Mouse (Mus musculus) forebrain, embryonic 10.5 days (tissue): Measurements from ENCODE around the gene Hist2h2aa2. TPM values are rescaled to one million over a fixed set of nuclear protein-coding genes. Genes with fewer than 3 reads are reported as not detected.

Experiments
- DNase-seq: peaks from one replicate; pipeline ENCODE4 v3.0.0-alpha.2; 2017; ENCODE audit warnings: low spot score; ENCODE audit errors: extremely low spot score
- H3K27ac ChIP-seq: fragments of 300-500 bp; sonication (generic); 2 replicates; pipeline ENCODE4 v1.5.1; 2016; ENCODE audit warnings: mild to moderate bottlenecking
- H3K27me3 ChIP-seq: fragments of 300-500 bp; sonication (generic); 2 replicates; pipeline ENCODE4 v1.6.1; 2016; ENCODE audit warnings: mild to moderate bottlenecking; ENCODE audit not compliant: poor library complexity, severe bottlenecking
- H3K36me3 ChIP-seq: fragments of 300-500 bp; sonication (generic); replicated peaks from 2 replicates; pipeline ENCODE4 v1.6.1; 2016; ENCODE audit warnings: mild to moderate bottlenecking, moderate library complexity
- H3K4me1 ChIP-seq: fragments of 300-500 bp; sonication (generic); 2 replicates; pipeline ENCODE4 v1.6.1; 2016
- H3K4me3 ChIP-seq: fragments of 300-500 bp; sonication (generic); 2 replicates; pipeline ENCODE4 v1.5.1; 2016; ENCODE audit warnings: mild to moderate bottlenecking, moderate library complexity
- H3K9me3 ChIP-seq: fragments of 300-500 bp; sonication (generic); 2 replicates; pipeline ENCODE4 v1.6.1; 2016; ENCODE audit warnings: mild to moderate bottlenecking, moderate library complexity
- WGBS: fragments of 180-500 bp; shearing (Covaris S2); methylation state at CpG from one replicate; pipeline ENCODE4 v1.1.7; 2016; 5-methylcytosine and 5-hydroxymethylcytosine counted together
- polyA plus RNA-seq: library from polyadenylated mRNA; unstranded; fragments of >200 nt; fragmentation: Nextera tagmentation; extraction: Ambion mirVana; gene quantifications from 2 replicates; pipeline ENCODE4 v1.2.1, GENCODE M21; 2016

Hist2h2aa2 gene
- polyA plus RNA-seq, 1 experiment from 2014 or later = 34.4 TPM

GRCm38 (mm10) chr3:96268051-96268775, 28.1 kb upstream of the Hist2h2aa2 start, which contains the start of gene Hist2h3b:
TSS of gene Hist2h3b (plus strand) at chr3:96268654.
- Histone ChIP-seq H3K27me3 (no peaks in the 10 kb centered on the region), H3K27ac (peak within 1 kb of the TSS; percentile 96), H3K9me3 (no peaks in the 10 kb centered on the region), H3K36me3 (no peaks in the 10 kb centered on the region), H3K4me3 (peak within 1 kb of the TSS; percentile 67), H3K4me1 (peaks cover 41% of the 10 kb centered on the region)
- WGBS = 27% methylated on average over 30 of the region's 30 CpGs
- DNase-seq = peak; percentile 75

GRCm38 (mm10) chr3:96267541-96267940, 27.5 kb upstream of the Hist2h2aa2 start:
- WGBS = 82% methylated on average over 4 of the region's 4 CpGs
- no peaks in the 10 kb centered on the region for H3K9me3 ChIP-seq
- peaks cover 46% of the 10 kb centered on the region for H3K4me1 ChIP-seq
- no peaks in the 10 kb centered on the region for H3K27me3 ChIP-seq
- H3K27ac ChIP-seq = peak overlapping the region; percentile 93
- H3K4me3 ChIP-seq = peak overlapping the region; percentile 48
- no peak for DNase-seq
- H3K36me3 ChIP-seq = no peaks in the 10 kb centered on the region

- no peak for DNase-seq
- 94% methylated on average over 8 of the region's 8 CpGs for WGBS
- Histone ChIP-seq H3K36me3 (no peaks in the 10 kb centered on the region), H3K27me3 (no peaks in the 10 kb centered on the region), H3K27ac (peak overlapping the region; percentile 93), H3K4me3 (no peak overlapping the region), H3K9me3 (no peaks in the 10 kb centered on the region), H3K4me1 (peaks cover 59% of the 10 kb centered on the region)
These were observed 26.1 kb upstream of the Hist2h2aa2 start for GRCm38 (mm10) chr3:96266132-96266710.

- Histone ChIP-seq H3K9me3 (no peaks in the 10 kb centered on the region), H3K36me3 (no peaks in the 10 kb centered on the region), H3K27ac (peak overlapping the region; percentile 93), H3K4me1 (peaks cover 57% of the 10 kb centered on the region), H3K27me3 (no peaks in the 10 kb centered on the region), H3K4me3 (peak overlapping the region; percentile 63)
- 82% methylated on average over 7 of the region's 7 CpGs for WGBS
- DNase-seq = no peak
These were observed 24.4 kb upstream of the Hist2h2aa2 start for GRCm38 (mm10) chr3:96264404-96264949.

- H3K4me1 ChIP-seq = peaks cover 57% of the 10 kb centered on the region
- no peaks in the 10 kb centered on the region for H3K36me3 ChIP-seq
- no peaks in the 10 kb centered on the region for H3K9me3 ChIP-seq
- DNase-seq = peak; percentile 64
- H3K4me3 ChIP-seq = peak overlapping the region; percentile 63
- peak overlapping the region; percentile 93 for H3K27ac ChIP-seq
- no peaks in the 10 kb centered on the region for H3K27me3 ChIP-seq
- WGBS = 12% methylated on average over 27 of the region's 27 CpGs
These were observed 23.7 kb upstream of the Hist2h2aa2 start for GRCm38 (mm10) chr3:96263558-96264403.

- peak; percentile 95 for DNase-seq
- WGBS = under 1% methylated on average over 40 of the region's 40 CpGs
- Histone ChIP-seq H3K4me3 (peak within 1 kb of the TSS; percentile 63), H3K27ac (peak within 1 kb of the TSS; percentile 93), H3K27me3 (no peaks in the 10 kb centered on the region), H3K9me3 (no peaks in the 10 kb centered on the region), H3K4me1 (peaks cover 54% of the 10 kb centered on the region), H3K36me3 (no peaks in the 10 kb centered on the region)
These were observed 23.0 kb upstream of the Hist2h2aa2 start, which contains the start of gene Hist2h4 for GRCm38 (mm10) chr3:96262979-96263550. TSS of gene Hist2h4 (minus strand) at chr3:96263311.

- Histone ChIP-seq H3K27me3 (no peaks in the 10 kb centered on the region), H3K9me3 (no peaks in the 10 kb centered on the region), H3K27ac (peak overlapping the region; percentile 93), H3K36me3 (no peaks in the 10 kb centered on the region), H3K4me1 (peaks cover 47% of the 10 kb centered on the region), H3K4me3 (peak overlapping the region; percentile 63)
- peak; percentile 86 for DNase-seq
- under 1% methylated on average over 19 of the region's 19 CpGs for WGBS
These were observed 22.3 kb upstream of the Hist2h2aa2 start for GRCm38 (mm10) chr3:96262216-96262875.

- DNase-seq = no peak
- peak overlapping the region; percentile 63 for H3K4me3 ChIP-seq
- peak overlapping the region; percentile 93 for H3K27ac ChIP-seq
- H3K27me3 ChIP-seq = no peaks in the 10 kb centered on the region
- H3K36me3 ChIP-seq = no peaks in the 10 kb centered on the region
- 65% methylated on average over 3 of the region's 3 CpGs for WGBS
- peaks cover 39% of the 10 kb centered on the region for H3K4me1 ChIP-seq
- H3K9me3 ChIP-seq = no peaks in the 10 kb centered on the region
These were observed 21.5 kb upstream of the Hist2h2aa2 start for GRCm38 (mm10) chr3:96261623-96262022.

- H3K27me3 ChIP-seq = no peaks in the 10 kb centered on the region
- H3K36me3 ChIP-seq = no peaks in the 10 kb centered on the region
- DNase-seq = no peak
- no peaks in the 10 kb centered on the region for H3K9me3 ChIP-seq
- H3K27ac ChIP-seq = peak overlapping the region; percentile 35; the same call in 1 of the 2 replicates
- H3K4me3 ChIP-seq = no peak overlapping the region
- 89% methylated on average over 5 of the region's 5 CpGs for WGBS
- peaks cover 41% of the 10 kb centered on the region for H3K4me1 ChIP-seq
These were observed 20.1 kb upstream of the Hist2h2aa2 start for GRCm38 (mm10) chr3:96260220-96260619.

- H3K4me3 ChIP-seq = no peak overlapping the region
- DNase-seq = no peak
- no peak overlapping the region for H3K27ac ChIP-seq
- H3K4me1 ChIP-seq = peaks cover 22% of the 10 kb centered on the region
- H3K27me3 ChIP-seq = no peaks in the 10 kb centered on the region
- H3K36me3 ChIP-seq = no peaks in the 10 kb centered on the region
- WGBS = 81% methylated on average over 3 of the region's 3 CpGs
- no peaks in the 10 kb centered on the region for H3K9me3 ChIP-seq
These were observed 17.1 kb upstream of the Hist2h2aa2 start for GRCm38 (mm10) chr3:96257190-96257589.

GRCm38 (mm10) chr3:96255926-96256593, 16.0 kb upstream of the Hist2h2aa2 start:
- 84% methylated on average over 5 of the region's 5 CpGs for WGBS
- no peak for DNase-seq
- peak overlapping the region; percentile 3; the same call in 1 of the 2 replicates for H3K27ac ChIP-seq
- H3K9me3 ChIP-seq = no peaks in the 10 kb centered on the region
- H3K4me3 ChIP-seq = no peak overlapping the region
- H3K4me1 ChIP-seq = peaks cover 11% of the 10 kb centered on the region
- no peaks in the 10 kb centered on the region for H3K27me3 ChIP-seq
- no peaks in the 10 kb centered on the region for H3K36me3 ChIP-seq
